Mouse (Mus musculus) cortical plate, adult 2 months (tissue): Measurements from ENCODE around the gene Gm49396.

ENCODE experiments used
- CTCF ChIP-seq: fragments of 200-500 bp; IDR thresholded peaks from 2 replicates; pipeline ENCODE4 v1.5.1; 2011; ENCODE audit warnings: mild to moderate bottlenecking, control low read depth, low read length; ENCODE audit not compliant: insufficient read depth; ENCODE audit errors: extremely low read depth
- POLR2A ChIP-seq: fragments of 200-500 bp; IDR thresholded peaks from 2 replicates; pipeline ENCODE4 v1.6.1; 2011; ENCODE audit warnings: mild to moderate bottlenecking, low read length, control low read depth; ENCODE audit not compliant: insufficient read depth; ENCODE audit errors: extremely low read depth

- TF ChIP-seq CTCF (no peak), POLR2A (no peak)
Measured at GRCm38 (mm10) chr7:30526399-30526798, 36.7 kb upstream of the Gm49396 start.
